Mouse (Mus musculus): ENCODE data around the gene Tbl3.
A peak's percentile ranks its signal among the peaks of the same experiment; 100 is the strongest.

The Tbl3 gene

DNA sequence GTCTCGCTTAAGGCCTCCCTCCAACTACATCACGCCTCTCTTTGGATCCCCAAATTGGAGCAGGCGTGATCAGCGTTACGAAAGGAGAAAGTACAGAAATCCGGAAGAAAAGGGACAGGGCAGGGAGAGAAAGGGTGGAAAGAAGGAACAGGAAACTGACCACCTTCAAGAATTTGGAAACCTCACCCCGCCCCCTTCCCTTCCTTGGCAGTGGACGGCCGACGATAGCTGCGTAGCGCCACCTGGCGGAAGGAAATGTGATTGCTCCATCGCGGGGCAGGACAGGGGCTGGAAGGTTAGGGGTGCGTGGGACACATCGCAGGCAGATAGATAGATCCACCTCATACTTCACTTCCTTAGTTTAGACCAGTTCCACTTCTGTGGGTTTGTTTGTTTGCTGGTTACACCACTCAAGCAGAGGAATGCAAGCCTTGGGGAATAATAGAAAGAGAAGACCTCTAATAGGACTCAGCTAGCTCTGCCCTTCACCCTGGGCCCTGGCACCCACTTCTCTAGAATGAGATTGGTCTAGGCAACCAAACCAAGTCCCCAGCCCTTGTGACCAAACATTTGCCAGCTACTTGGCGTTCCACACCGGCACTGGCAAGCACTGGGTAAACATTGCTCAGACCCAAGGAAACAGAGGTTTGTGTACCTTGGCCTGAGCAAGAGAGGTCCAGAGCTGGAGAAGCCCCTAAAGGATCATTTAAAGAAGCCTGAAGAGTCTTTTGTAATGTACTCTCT is 53.3 kb downstream of the Tbl3 start:
- DNase-seq (ENCODE audit: low spot score in 2 of 2): peak; percentile 58 to 62

DNA sequence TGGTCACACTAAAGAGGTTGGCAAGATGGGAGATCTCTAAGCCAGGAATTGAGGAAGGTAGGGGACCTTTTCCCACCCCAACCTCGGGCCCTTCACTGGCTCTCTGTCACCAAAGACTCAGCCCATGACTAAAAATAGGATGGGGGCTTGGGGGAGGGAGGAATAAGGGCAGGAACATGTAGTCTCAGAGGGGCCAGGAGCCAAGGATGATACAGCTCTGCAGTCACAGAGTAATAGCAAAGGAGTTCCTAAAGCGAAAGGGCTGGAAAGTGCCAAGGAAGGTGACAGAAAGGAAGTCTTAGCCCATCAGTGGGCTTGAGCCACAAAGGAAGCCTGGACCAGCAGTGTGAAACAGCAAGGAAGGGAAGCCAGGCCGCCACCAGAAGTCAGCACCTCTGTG is 55.6 kb downstream of the Tbl3 start:
- no peak for DNase-seq (ENCODE audit: low spot score in 2 of 2)

DNA sequence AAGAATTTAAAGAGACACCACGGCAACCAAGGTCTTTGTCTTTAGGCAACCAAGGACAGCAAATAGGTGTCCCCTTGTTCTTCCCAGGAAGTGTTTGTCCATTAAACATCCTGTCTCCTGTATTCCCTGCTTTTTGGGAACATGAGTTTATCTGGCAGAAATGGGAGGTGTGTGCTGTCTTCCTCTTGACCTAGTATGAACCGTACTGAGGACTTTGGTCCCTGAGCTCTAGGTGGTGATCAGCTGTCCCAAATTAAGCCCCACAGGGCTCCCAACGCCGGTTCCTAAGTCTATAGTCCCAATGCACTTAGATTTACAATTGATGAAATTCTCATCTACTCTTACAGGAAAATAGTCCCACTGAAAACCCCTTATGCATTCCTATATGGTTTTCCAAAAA is 56.7 kb downstream of the Tbl3 start:
- DNase-seq (ENCODE audit: low spot score in 2 of 2): no peak

DNA sequence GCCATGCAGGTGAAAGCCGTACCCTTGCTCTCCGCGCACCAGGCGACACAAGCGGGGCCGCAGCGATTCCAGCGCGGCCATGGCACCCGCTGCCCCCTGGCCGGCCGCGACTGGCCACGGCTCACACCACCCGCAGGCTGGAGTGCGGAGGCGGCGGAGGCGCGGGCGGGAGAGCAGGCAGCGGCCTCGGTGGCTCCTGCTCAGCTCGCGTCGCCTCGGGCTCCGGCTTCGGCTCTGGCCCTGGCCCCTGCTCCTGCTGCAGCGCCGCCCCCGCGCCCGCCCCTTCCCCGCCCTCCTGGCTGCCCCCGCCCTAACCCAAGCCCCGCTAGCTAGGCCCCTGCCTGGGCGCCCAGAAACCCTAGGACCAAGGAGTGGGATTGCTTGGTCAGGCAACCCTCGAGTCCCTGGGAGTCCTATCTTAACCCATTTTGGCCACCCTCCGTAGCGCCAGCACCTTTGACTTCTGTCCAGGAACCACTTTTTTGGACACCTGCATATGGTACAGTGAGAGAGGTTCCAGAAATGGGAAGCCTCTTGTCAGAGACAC is 57.3 kb downstream of the Tbl3 start, which contains the start of gene Slc9a3r2:
TSS of gene Slc9a3r2 (minus strand) at position 258 of the 547 bp plus-strand sequence.
- no peak for DNase-seq (ENCODE audit: low spot score in 2 of 2)

DNA sequence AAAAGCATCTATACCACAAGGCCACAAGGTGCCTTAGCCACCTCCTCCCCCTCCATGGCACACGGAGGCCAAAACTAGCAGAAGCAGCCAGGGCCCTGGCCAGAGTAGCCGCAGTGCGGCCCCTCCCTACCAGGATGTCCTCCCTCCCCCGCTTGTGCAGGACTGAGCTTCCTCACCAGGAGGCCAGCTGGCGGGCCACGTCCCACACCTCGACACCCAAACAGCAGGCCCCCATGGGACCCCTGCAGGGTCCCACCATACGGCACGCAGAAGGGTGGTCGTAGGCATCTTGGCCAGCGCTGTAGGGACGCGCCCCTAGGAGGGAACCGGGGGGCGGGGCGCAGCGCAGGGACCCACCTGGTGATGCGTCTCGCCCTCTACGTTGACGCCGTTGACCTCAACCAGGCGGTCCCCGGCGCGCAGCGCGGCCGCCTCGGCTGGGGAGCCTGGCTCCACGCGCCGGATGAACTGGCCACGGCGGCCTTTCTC is 57.8 kb downstream of the Tbl3 start:
- no peak for DNase-seq (ENCODE audit: low spot score in 2 of 2)

DNA sequence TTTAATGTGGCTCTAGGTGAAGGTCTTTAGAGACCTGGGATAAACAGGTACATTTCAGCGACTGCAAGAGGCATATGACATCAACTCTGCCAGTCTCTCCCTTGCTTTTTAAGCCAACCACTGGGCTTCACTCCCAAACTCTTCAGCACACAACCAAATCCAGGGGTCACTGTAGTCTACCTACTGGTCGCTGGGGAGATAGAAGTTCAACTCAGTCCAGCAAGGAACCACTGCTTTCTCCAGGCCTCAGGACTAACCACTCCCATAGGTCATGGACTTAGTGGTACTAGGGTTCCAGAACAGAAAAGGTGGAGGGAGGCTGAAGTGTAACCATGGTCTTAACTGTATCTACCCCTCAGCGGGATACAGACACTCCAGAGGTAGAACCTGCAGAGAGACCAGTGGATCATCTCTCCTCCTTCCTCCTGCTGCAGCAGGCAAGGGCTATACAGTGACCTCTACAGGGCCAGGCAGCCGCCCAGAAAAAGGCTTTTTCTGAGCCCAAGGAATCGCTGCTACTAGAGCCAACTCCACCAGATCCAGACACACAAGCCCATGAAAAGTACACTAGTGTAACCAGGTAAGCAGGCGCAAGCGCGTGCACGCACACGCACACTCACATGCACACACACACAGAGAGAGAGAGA is 58.6 kb downstream of the Tbl3 start:
- DNase-seq (ENCODE audit: low spot score in 2 of 2): no peak

Measured in right cerebral cortex, adult 2 months (tissue).